Mouse (Mus musculus): ENCODE measurements around the gene Gm4869. TPM values are rescaled to one million over a fixed set of nuclear protein-coding genes. Genes with fewer than 3 reads are reported as not detected.
"Not testable (repeated sequence)": the region's sequence is repeated elsewhere in the genome, so short reads cannot be mapped to it uniquely, and the experiment has no call there.

The Gm4869 gene
- polyA plus RNA-seq, 1 experiment from 2014 or later: not detected

- no peaks in the 10 kb centered on the region for H3K27me3 ChIP-seq
- H3K9ac ChIP-seq: peak overlapping the region; percentile 99
- peaks cover 14% of the 10 kb centered on the region for H3K36me3 ChIP-seq
- H3K4me1 ChIP-seq (replicated peaks): peaks cover 33% of the 10 kb centered on the region
- no peak overlapping the region for H3K27ac ChIP-seq
- H3K4me3 ChIP-seq: peak overlapping the region; percentile 100
- ATAC-seq (ENCODE audit: low FRiP score): no peak
- 76% methylated on average over 4 of the region's 4 CpGs for WGBS
- H3K4me2 ChIP-seq: peak overlapping the region; percentile 95
- H3K9me3 ChIP-seq: no peaks in the 10 kb centered on the region
Measured at GRCm38 (mm10) chr5:140420616-140421015, 24.8 kb upstream of the Gm4869 start.

GRCm38 (mm10) chr5:140425016-140425783, 20.2 kb upstream of the Gm4869 start:
- H3K4me2 ChIP-seq: no peak overlapping the region
- H3K9ac ChIP-seq: no peak overlapping the region
- no peak overlapping the region for H3K4me3 ChIP-seq
- ATAC-seq (ENCODE audit: low FRiP score): no peak
- no peaks in the 10 kb centered on the region for H3K9me3 ChIP-seq
- no peaks in the 10 kb centered on the region for H3K27me3 ChIP-seq
- WGBS: 97% methylated on average over 17 of the region's 17 CpGs
- H3K36me3 ChIP-seq: peaks cover 57% of the 10 kb centered on the region
- H3K4me1 ChIP-seq (replicated peaks): peaks cover 22% of the 10 kb centered on the region
- no peak overlapping the region for H3K27ac ChIP-seq

- not testable (repeated sequence) for H3K27ac ChIP-seq; H3K4me3 ChIP-seq; H3K27me3 ChIP-seq; H3K9me3 ChIP-seq; ATAC-seq (ENCODE audit: low FRiP score); H3K9ac ChIP-seq; H3K4me1 ChIP-seq (replicated peaks); H3K4me2 ChIP-seq
- WGBS: 92% methylated on average over 2 of the region's 6 CpGs
- peaks cover 88% of the 10 kb centered on the region for H3K36me3 ChIP-seq
Measured at GRCm38 (mm10) chr5:140439117-140439516, 6.3 kb upstream of the Gm4869 start.

- H3K27me3 ChIP-seq: no peaks in the 10 kb centered on the region
- no peak overlapping the region for H3K4me3 ChIP-seq
- no peaks in the 10 kb centered on the region for H3K4me1 ChIP-seq (replicated peaks)
- H3K9ac ChIP-seq: no peak overlapping the region
- H3K27ac ChIP-seq: no peak overlapping the region
- peaks cover 91% of the 10 kb centered on the region for H3K36me3 ChIP-seq
- H3K4me2 ChIP-seq: no peak overlapping the region
- 97% methylated on average over 3 of the region's 3 CpGs for WGBS
- no peaks in the 10 kb centered on the region for H3K9me3 ChIP-seq
- no peak for ATAC-seq (ENCODE audit: low FRiP score)
Measured at GRCm38 (mm10) chr5:140441406-140441805, 4.0 kb upstream of the Gm4869 start.

GRCm38 (mm10) chr5:140444012-140444411, 1.4 kb upstream of the Gm4869 start:
- Histone ChIP-seq H3K36me3 (peaks cover 70% of the 10 kb centered on the region), H3K27ac (no peak overlapping the region), H3K9ac (no peak overlapping the region), H3K9me3 (no peaks in the 10 kb centered on the region), H3K4me3 (no peak overlapping the region), H3K4me1 (replicated peaks) (peaks cover under 1% of the 10 kb centered on the region; the same call in 1 of the 2 replicates), H3K4me2 (no peak overlapping the region), H3K27me3 (no peaks in the 10 kb centered on the region)
- 93% methylated on average over 4 of the region's 4 CpGs for WGBS
- no peak for ATAC-seq (ENCODE audit: low FRiP score)

- H3K4me2 ChIP-seq: no peak overlapping the region
- H3K9me3 ChIP-seq: no peaks in the 10 kb centered on the region
- no peak overlapping the region for H3K9ac ChIP-seq
- peaks cover 6% of the 10 kb centered on the region for H3K4me1 ChIP-seq (replicated peaks)
- no peaks in the 10 kb centered on the region for H3K27me3 ChIP-seq
- H3K4me3 ChIP-seq: no peak overlapping the region
- no peak for ATAC-seq (ENCODE audit: low FRiP score)
- H3K36me3 ChIP-seq: peaks cover 53% of the 10 kb centered on the region
- 84% methylated on average over 7 of the region's 7 CpGs for WGBS
- H3K27ac ChIP-seq: no peak overlapping the region
Measured at GRCm38 (mm10) chr5:140446054-140446453, 609 bp downstream of the Gm4869 start.

GRCm38 (mm10) chr5:140454488-140454887, 9.0 kb downstream of the Gm4869 start:
- ATAC-seq (ENCODE audit: low FRiP score): no peak
- H3K9ac ChIP-seq: no peak overlapping the region
- H3K9me3 ChIP-seq: no peaks in the 10 kb centered on the region
- peaks cover 5% of the 10 kb centered on the region for H3K4me1 ChIP-seq (replicated peaks)
- H3K4me3 ChIP-seq: no peak overlapping the region
- no peaks in the 10 kb centered on the region for H3K27me3 ChIP-seq
- no peaks in the 10 kb centered on the region for H3K36me3 ChIP-seq
- H3K27ac ChIP-seq: no peak overlapping the region
- no peak overlapping the region for H3K4me2 ChIP-seq

- Histone ChIP-seq H3K27ac (no peak overlapping the region), H3K9ac (no peak overlapping the region), H3K4me2 (no peak overlapping the region), H3K36me3 (no peaks in the 10 kb centered on the region), H3K27me3 (no peaks in the 10 kb centered on the region), H3K4me3 (no peak overlapping the region), H3K9me3 (no peaks in the 10 kb centered on the region), H3K4me1 (replicated peaks) (peaks cover 5% of the 10 kb centered on the region)
- WGBS: 54% methylated on average over 2 of the region's 2 CpGs
- no peak for ATAC-seq (ENCODE audit: low FRiP score)
Measured at GRCm38 (mm10) chr5:140455466-140455865, 10.0 kb downstream of the Gm4869 start.

- Histone ChIP-seq H3K9me3 (0 out of 2 replicates have a peak, but pooled peaks cover 3% of the 10 kb centered on the region), H3K4me2 (no peak overlapping the region), H3K4me3 (no peak overlapping the region), H3K27me3 (no peaks in the 10 kb centered on the region), H3K9ac (no peak overlapping the region), H3K4me1 (replicated peaks) (no peaks in the 10 kb centered on the region), H3K36me3 (no peaks in the 10 kb centered on the region), H3K27ac (no peak overlapping the region)
- WGBS: 79% methylated on average over 3 of the region's 3 CpGs
- no peak for ATAC-seq (ENCODE audit: low FRiP score)
Measured at GRCm38 (mm10) chr5:140461476-140461875, 16.0 kb downstream of the Gm4869 start.

GRCm38 (mm10) chr5:140463151-140463550, 17.7 kb downstream of the Gm4869 start:
- H3K4me1 ChIP-seq (replicated peaks); H3K36me3 ChIP-seq; H3K27ac ChIP-seq; H3K9ac ChIP-seq; H3K4me3 ChIP-seq; H3K9me3 ChIP-seq; H3K27me3 ChIP-seq; H3K4me2 ChIP-seq; ATAC-seq (ENCODE audit: low FRiP score): not testable (repeated sequence)
- WGBS: 83% methylated on average over 2 of the region's 2 CpGs

- 73% methylated on average over 2 of the region's 2 CpGs for WGBS
- no peak for ATAC-seq (ENCODE audit: low FRiP score)
- H3K4me3 ChIP-seq: no peak overlapping the region
- no peak overlapping the region for H3K9ac ChIP-seq
- H3K27me3 ChIP-seq: no peaks in the 10 kb centered on the region
- H3K9me3 ChIP-seq: 0 out of 2 replicates have a peak, but pooled peaks cover 3% of the 10 kb centered on the region
- H3K27ac ChIP-seq: no peak overlapping the region
- H3K4me1 ChIP-seq (replicated peaks): no peaks in the 10 kb centered on the region
- no peaks in the 10 kb centered on the region for H3K36me3 ChIP-seq
- H3K4me2 ChIP-seq: no peak overlapping the region
Measured at GRCm38 (mm10) chr5:140464943-140465342, 19.5 kb downstream of the Gm4869 start.

GRCm38 (mm10) chr5:140472336-140472735, 26.9 kb downstream of the Gm4869 start:
- ATAC-seq (ENCODE audit: low FRiP score): no peak
- WGBS: 85% methylated on average over 3 of the region's 3 CpGs

GRCm38 (mm10) chr5:140481458-140481857, 36.0 kb downstream of the Gm4869 start:
- H3K4me2 ChIP-seq: no peak overlapping the region
- no peaks in the 10 kb centered on the region for H3K36me3 ChIP-seq
- ATAC-seq (ENCODE audit: low FRiP score): no peak
- no peak overlapping the region for H3K27ac ChIP-seq
- no peak overlapping the region for H3K4me3 ChIP-seq
- H3K9me3 ChIP-seq: no peaks in the 10 kb centered on the region
- no peak overlapping the region for H3K9ac ChIP-seq
- no peaks in the 10 kb centered on the region for H3K4me1 ChIP-seq (replicated peaks)
- WGBS: 91% methylated on average over 4 of the region's 4 CpGs
- H3K27me3 ChIP-seq: no peaks in the 10 kb centered on the region

More at GRCm38 (mm10) chr5:140472336-140472735, 26.9 kb downstream of the Gm4869 start:
- Histone ChIP-seq H3K4me1 (replicated peaks) (no peaks in the 10 kb centered on the region), H3K4me2 (no peak overlapping the region), H3K9me3 (no peaks in the 10 kb centered on the region), H3K27ac (no peak overlapping the region), H3K4me3 (no peak overlapping the region), H3K27me3 (no peaks in the 10 kb centered on the region), H3K9ac (no peak overlapping the region), H3K36me3 (no peaks in the 10 kb centered on the region)

Measured in hindbrain, embryonic 13.5 days (tissue).